Comparison of ENCODE assay signal across 21 mouse cellular contexts in the genomic region with DNA sequence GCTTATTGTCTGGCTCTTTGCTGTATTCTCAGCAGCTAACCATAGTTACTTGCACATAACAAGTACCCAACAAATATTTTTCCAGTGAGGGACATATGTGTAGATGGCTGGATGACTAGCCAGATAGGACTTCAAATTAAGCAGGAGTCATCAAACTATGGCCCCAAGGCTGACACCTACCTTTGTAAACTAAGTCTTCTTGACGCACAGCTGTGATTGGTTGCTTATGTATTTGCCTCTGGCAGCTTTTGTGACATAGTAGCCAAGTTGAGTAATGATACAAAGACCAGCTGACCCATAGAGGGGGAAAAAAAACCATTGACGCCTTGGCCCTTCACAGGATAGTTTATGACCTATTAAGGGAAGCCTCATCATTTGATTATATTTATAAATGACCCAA. TPM values are rescaled to one million over a fixed set of nuclear protein-coding genes. Genes with fewer than 3 reads are reported as not detected.
"Had no signal": no experiment of that assay in that cellular context is flagged by ENCODE, and none has a peak within 500 bp of the region (broad histone marks: within the 10 kb centered on the region; RNA-seq: fewer than 3 reads in every experiment).

No protein-coding gene starts in this region.

- ATAC-seq: midbrain, embryonic 16.5 days had no signal

- H3K4me2 ChIP-seq: lung, embryonic 14.5 days; midbrain, embryonic 12.5 days; neural tube, embryonic 13.5 days; neural tube, embryonic 15.5 days; stomach, embryonic 15.5 days had no signal

- DNase-seq: lung, adult 18-20 months; lung, embryonic 14.5 days; lung, postnatal 10 days; lung, postnatal 4 days; midbrain, embryonic 14.5 days; retina, postnatal 1 day; right cerebral cortex, adult 18-20 months; right cerebral cortex, postnatal 25 days; thymus, adult 2 months; thymus, postnatal 25 days; thymus, postnatal 4 days had no signal

- H3K27ac ChIP-seq: midbrain, embryonic 10.5 days; midbrain, embryonic 12.5 days; neural tube, embryonic 13.5 days; neural tube, embryonic 15.5 days; stomach, embryonic 15.5 days; stomach, postnatal 0 days had no signal

- H3K9me3 ChIP-seq: midbrain, embryonic 10.5 days; midbrain, embryonic 12.5 days; neural tube, embryonic 13.5 days; neural tube, embryonic 15.5 days; stomach, embryonic 15.5 days had no signal

- H3K9ac ChIP-seq: lung, embryonic 14.5 days; midbrain, embryonic 12.5 days; neural tube, embryonic 13.5 days; neural tube, embryonic 15.5 days; stomach, embryonic 15.5 days had no signal

- H3K27me3 ChIP-seq: midbrain, embryonic 12.5 days; neural tube, embryonic 13.5 days; neural tube, embryonic 15.5 days; stomach, embryonic 15.5 days had no signal

- H3K4me1 ChIP-seq: midbrain, embryonic 10.5 days; midbrain, embryonic 12.5 days; neural tube, embryonic 13.5 days; neural tube, embryonic 15.5 days; stomach, embryonic 15.5 days had no signal

- H3K4me3 ChIP-seq: midbrain, embryonic 10.5 days; midbrain, embryonic 12.5 days; myocyte; neural tube, embryonic 13.5 days; neural tube, embryonic 15.5 days; stomach, embryonic 15.5 days had no signal

RNA-seq across cellular contexts. Expression of a gene that starts 47.7 kb away (rescaled TPM):
- total RNA-seq: megakaryocyte-erythroid progenitor cell, adult 5-6 weeks had no signal
- polyA plus RNA-seq: midbrain, embryonic 10.5 days; neural tube, embryonic 11.5 days had no signal
